ENCODE assay signal across 9 mouse cellular contexts in genomic region chr6:122496501-122496900, GRCm38 (mm10). TPM values are rescaled to one million over a fixed set of nuclear protein-coding genes. Genes with fewer than 3 reads are reported as not detected.
DNase-seq lines count a peak whose midpoint lies in the region; ATAC-seq lines count a peak whose summit lies in the region.
"Had no signal": no experiment of that assay in that cellular context is flagged by ENCODE, and none has a peak within 500 bp of the region (broad histone marks: within the 10 kb centered on the region; RNA-seq: fewer than 3 reads in every experiment).

No protein-coding gene starts in this region.

- no peak overlapping the region for H3K4me2 ChIP-seq in intestine, embryonic 14.5 days (ENCODE audit: low read length)
- no peak overlapping the region for H3K4me2 ChIP-seq in intestine, embryonic 15.5 days (replicated peaks)
- no peak overlapping the region for H3K4me2 ChIP-seq in forebrain, embryonic 13.5 days
- no peak overlapping the region for H3K4me2 ChIP-seq in limb, embryonic 15.5 days

- H3K36me3 ChIP-seq in intestine, embryonic 14.5 days (ENCODE audit: control insufficient read depth, insufficient read depth, low read length): no peaks in the 10 kb centered on the region
- H3K36me3 ChIP-seq in intestine, embryonic 15.5 days: no peaks in the 10 kb centered on the region
- H3K36me3 ChIP-seq in forebrain, embryonic 13.5 days (ENCODE audit: poor library complexity, severe bottlenecking): no peaks in the 10 kb centered on the region
- no peaks in the 10 kb centered on the region for H3K36me3 ChIP-seq in limb, embryonic 15.5 days

- no peak for ATAC-seq in intestine, embryonic 14.5 days (replicated peaks; ENCODE audit: low FRiP score, low TSS enrichment, low read depth)
- no peak for ATAC-seq in intestine, embryonic 15.5 days
- 0 out of 2 replicates have a peak, but pooled peaks have one; percentile 9 for ATAC-seq in forebrain, embryonic 13.5 days
- no peak for ATAC-seq in limb, embryonic 15.5 days (ENCODE audit: insufficient number of reproducible peaks, low FRiP score, low TSS enrichment, low read depth)

- no peak for DNase-seq in intestine, embryonic 14.5 days (ENCODE audit: low spot score)
- peak; percentile 6 for DNase-seq in MEL-GATA-1-ER (ENCODE audit: extremely low read depth, low read depth)
- DNase-seq in retina, postnatal 1 day: peak; percentile 61
- no peak for DNase-seq in adrenal gland, postnatal 14 days
- DNase-seq in kidney, postnatal 4 days: no peak

- H3K27me3 ChIP-seq in intestine, embryonic 14.5 days (replicated peaks; ENCODE audit: control insufficient read depth, insufficient read depth, low read length): no peaks in the 10 kb centered on the region
- H3K27me3 ChIP-seq in intestine, embryonic 15.5 days (replicated peaks): no peaks in the 10 kb centered on the region
- H3K27me3 ChIP-seq in forebrain, embryonic 13.5 days: no peaks in the 10 kb centered on the region
- H3K27me3 ChIP-seq in limb, embryonic 15.5 days: no peaks in the 10 kb centered on the region

- no peaks in the 10 kb centered on the region for H3K9me3 ChIP-seq in intestine, embryonic 14.5 days (ENCODE audit: control insufficient read depth, low read length)
- no peaks in the 10 kb centered on the region for H3K9me3 ChIP-seq in intestine, embryonic 15.5 days
- H3K9me3 ChIP-seq in forebrain, embryonic 13.5 days (replicated peaks): no peaks in the 10 kb centered on the region
- no peaks in the 10 kb centered on the region for H3K9me3 ChIP-seq in limb, embryonic 15.5 days

- peak overlapping the region; percentile 83; the same call in 1 of the 2 replicates for H3K27ac ChIP-seq in intestine, embryonic 14.5 days (ENCODE audit: low read depth)
- H3K27ac ChIP-seq in intestine, embryonic 15.5 days: no peak overlapping the region
- peak overlapping the region; percentile 89 for H3K27ac ChIP-seq in forebrain, embryonic 13.5 days
- peak overlapping the region; percentile 82; the same call in 1 of the 2 replicates for H3K27ac ChIP-seq in limb, embryonic 15.5 days

- peaks cover 23% of the 10 kb centered on the region; the same call in 1 of the 2 replicates for H3K4me1 ChIP-seq in intestine, embryonic 14.5 days (replicated peaks; ENCODE audit: control insufficient read depth, insufficient read depth, low read length)
- H3K4me1 ChIP-seq in intestine, embryonic 15.5 days (replicated peaks): peaks cover 17% of the 10 kb centered on the region
- H3K4me1 ChIP-seq in forebrain, embryonic 13.5 days: peaks cover 38% of the 10 kb centered on the region
- H3K4me1 ChIP-seq in limb, embryonic 15.5 days: peaks cover 25% of the 10 kb centered on the region

- H3K9ac ChIP-seq in intestine, embryonic 14.5 days (ENCODE audit: low read length): no peak overlapping the region
- H3K9ac ChIP-seq in intestine, embryonic 15.5 days: no peak overlapping the region
- H3K9ac ChIP-seq in forebrain, embryonic 13.5 days: no peak overlapping the region
- H3K9ac ChIP-seq in limb, embryonic 15.5 days: no peak overlapping the region

- 29% methylated on average over 5 of the region's 5 CpGs for WGBS in intestine, embryonic 14.5 days
- WGBS in intestine, embryonic 15.5 days: 42% methylated on average over 5 of the region's 5 CpGs
- 33% methylated on average over 5 of the region's 5 CpGs for WGBS in forebrain, embryonic 13.5 days
- WGBS in limb, embryonic 15.5 days: 35% methylated on average over 5 of the region's 5 CpGs

- H3K4me3 ChIP-seq in intestine, embryonic 14.5 days (ENCODE audit: low read depth, low read length): no peak overlapping the region
- no peak overlapping the region for H3K4me3 ChIP-seq in intestine, embryonic 15.5 days (replicated peaks)
- no peak overlapping the region for H3K4me3 ChIP-seq in forebrain, embryonic 13.5 days
- H3K4me3 ChIP-seq in limb, embryonic 15.5 days: no peak overlapping the region

RNA-seq across cellular contexts. Expression of gene Rimklb, which starts 2.1 kb away (rescaled TPM):
- 13.1 and 16.7 TPM in 2 replicates for polyA plus RNA-seq in intestine, embryonic 14.5 days (2014; fragmentation: Nextera tagmentation; extraction: Ambion mirVana)
- 6.4 and 6.9 TPM in 2 replicates for polyA plus RNA-seq in intestine, embryonic 15.5 days (2015; fragmentation: Nextera tagmentation; extraction: Ambion mirVana)
- 81.1 and 81.7 TPM in 2 replicates for polyA plus RNA-seq in forebrain, embryonic 13.5 days (2015; fragmentation: Nextera tagmentation; extraction: Ambion mirVana)
- polyA plus RNA-seq in limb, embryonic 15.5 days (2015; fragmentation: Nextera tagmentation; extraction: Ambion mirVana): 9.3 and 11.6 TPM in 2 replicates
- total RNA-seq in adrenal gland, postnatal 14 days (2021): 0.85 and 2.0 TPM in 2 replicates

RNA-seq across cellular contexts. Expression of gene Mfap5, which starts 9.1 kb away (rescaled TPM):
- polyA plus RNA-seq in intestine, embryonic 14.5 days (2014; fragmentation: Nextera tagmentation; extraction: Ambion mirVana): 2.0 and 4.6 TPM in 2 replicates
- polyA plus RNA-seq in intestine, embryonic 15.5 days (2015; fragmentation: Nextera tagmentation; extraction: Ambion mirVana): 8.8 and 9.9 TPM in 2 replicates
- polyA plus RNA-seq in forebrain, embryonic 13.5 days (2015; fragmentation: Nextera tagmentation; extraction: Ambion mirVana): 1.0 and 1.2 TPM in 2 replicates
- 63.6 and 80.5 TPM in 2 replicates for polyA plus RNA-seq in limb, embryonic 15.5 days (2015; fragmentation: Nextera tagmentation; extraction: Ambion mirVana)
- total RNA-seq in adrenal gland, postnatal 14 days (2021): 36.3 and 44.0 TPM in 2 replicates

RNA-seq across cellular contexts. Expression of gene Aicda, which starts 57.1 kb away (rescaled TPM):
- polyA plus RNA-seq in intestine, embryonic 14.5 days (2014; fragmentation: Nextera tagmentation; extraction: Ambion mirVana): 0.12 TPM in 1 of 2 replicates, not detected in the other
- not detected in 2 replicates for polyA plus RNA-seq in intestine, embryonic 15.5 days (2015; fragmentation: Nextera tagmentation; extraction: Ambion mirVana)
- 0.12 and 0.21 TPM in 2 replicates for polyA plus RNA-seq in forebrain, embryonic 13.5 days (2015; fragmentation: Nextera tagmentation; extraction: Ambion mirVana)
- polyA plus RNA-seq in limb, embryonic 15.5 days (2015; fragmentation: Nextera tagmentation; extraction: Ambion mirVana): 0.18 and 0.19 TPM in 2 replicates
- total RNA-seq in adrenal gland, postnatal 14 days (2021): not detected in 2 replicates
- total RNA-seq: left cerebral cortex, adult 18-20 months had no signal

Comparison
In these comparisons a context has a peak if more than half of its experiments do, and no peak if none do; other contexts are left out.
1. DNase-seq: peak in MEL-GATA-1-ER (single experiment) and retina, postnatal 1 day (single experiment); none in intestine, embryonic 14.5 days (single experiment), adrenal gland, postnatal 14 days (single experiment) and kidney, postnatal 4 days (0 of 2).